Mouse (Mus musculus) kidney, adult 2 months (tissue): ENCODE data around the gene Anxa11.

Experiments
- CTCF ChIP-seq: fragments of 200-500 bp; conservative IDR thresholded peaks from 2 replicates; pipeline ENCODE4 v1.5.1; 2011; ENCODE audit warnings: low read depth, mild to moderate bottlenecking, control low read depth, low read length, moderate library complexity, mixed read lengths; ENCODE audit not compliant: insufficient read depth, insufficient read length
- POLR2A ChIP-seq: fragments of 200-500 bp; IDR thresholded peaks from one replicate; pipeline ENCODE4 v1.6.1; 2011; ENCODE audit warnings: low read depth, low read length, control low read depth

DNA sequence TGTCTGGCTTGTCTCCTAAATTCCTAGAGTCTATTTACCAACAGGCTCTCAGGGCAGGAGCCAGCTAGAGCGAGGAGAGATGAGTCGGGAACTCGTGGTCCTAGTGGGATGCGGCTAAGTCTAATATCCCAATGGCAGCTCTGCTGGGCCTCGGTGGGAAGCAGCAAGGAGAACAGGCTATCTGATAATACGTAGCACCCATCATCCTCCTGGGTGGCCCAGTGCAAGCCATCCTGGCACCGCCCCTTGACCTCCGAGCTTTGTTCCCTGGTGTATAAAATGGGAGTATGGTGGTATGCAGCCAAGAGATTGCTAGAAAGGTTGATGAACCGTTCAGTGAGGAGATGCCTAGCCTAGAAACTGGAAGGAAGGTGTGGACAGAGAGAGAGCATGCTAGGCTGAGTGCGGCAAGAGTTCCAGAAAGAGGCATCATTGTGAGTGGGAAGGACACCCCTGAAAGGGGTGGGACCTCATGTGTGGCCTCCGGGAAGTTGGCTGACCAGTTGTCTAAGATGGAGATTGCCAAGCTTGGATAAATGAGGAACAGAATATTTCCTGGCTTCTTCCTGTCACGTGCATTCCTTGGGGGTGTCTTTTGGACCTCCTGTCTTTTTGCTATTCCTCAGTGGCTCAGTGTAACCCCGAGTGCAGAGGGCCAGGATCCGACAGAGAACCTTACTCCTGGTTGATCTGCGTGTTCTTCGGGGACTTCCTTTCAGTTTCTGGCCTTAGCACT lies 11.9 kb downstream of the Anxa11 start:
- TF ChIP-seq CTCF (no peak), POLR2A (no peak)
